Mouse (Mus musculus) intestine, embryonic 16.5 days (tissue): ENCODE data around the gene Gm17334. TPM values are rescaled to one million over a fixed set of nuclear protein-coding genes. Genes with fewer than 3 reads are reported as not detected.
A peak's percentile ranks its signal among the peaks of the same experiment; 100 is the strongest.

Experiments
- ATAC-seq: fragments of 200-750 bp; cut with Nextera tagmentation; 2 replicates; pipeline ENCODE4 v1.8.0; 2017; ENCODE audit warnings: moderate TSS enrichment, moderate library complexity
- H3K27ac ChIP-seq: fragments of 300-500 bp; sonication (generic); 2 replicates; pipeline ENCODE4 v1.5.1; 2014; ENCODE audit warnings: mild to moderate bottlenecking, low read length
- H3K27me3 ChIP-seq: fragments of 300-500 bp; sonication (generic); replicated peaks from 2 replicates; pipeline ENCODE4 v1.6.1; 2014; ENCODE audit warnings: low read length, control low read depth, mixed read lengths; ENCODE audit not compliant: control insufficient read depth, insufficient read depth
- H3K36me3 ChIP-seq: fragments of 300-500 bp; sonication (generic); 2 replicates; pipeline ENCODE4 v1.6.1; 2014; ENCODE audit warnings: low read length, control low read depth; ENCODE audit not compliant: control insufficient read depth, insufficient read depth
- H3K4me1 ChIP-seq: fragments of 300-500 bp; sonication (generic); 2 replicates; pipeline ENCODE4 v1.6.1; 2014; ENCODE audit warnings: low read length, control low read depth, mixed read lengths; ENCODE audit not compliant: control insufficient read depth, insufficient read depth
- H3K4me2 ChIP-seq: fragments of 300-500 bp; sonication (generic); 2 replicates; pipeline ENCODE4 v1.6.1; 2014; ENCODE audit warnings: low read depth, low read length, control low read depth
- H3K4me3 ChIP-seq: fragments of 300-500 bp; sonication (generic); 2 replicates; pipeline ENCODE4 v1.5.1; 2014; ENCODE audit warnings: mild to moderate bottlenecking, low read length
- H3K9ac ChIP-seq: fragments of 300-500 bp; sonication (generic); 2 replicates; pipeline ENCODE4 v1.6.1; 2014; ENCODE audit warnings: low read depth, low read length
- H3K9me3 ChIP-seq: fragments of 300-500 bp; sonication (generic); 2 replicates; pipeline ENCODE4 v1.6.1; 2016; ENCODE audit warnings: low read length, control low read depth; ENCODE audit not compliant: control insufficient read depth
- WGBS: fragments of 180-500 bp; shearing (Covaris S2); extraction: QIAGEN DNeasy Blood & Tissue Kit; methylation state at CpG from one replicate; pipeline ENCODE4 v1.1.7; 2014; 5-methylcytosine and 5-hydroxymethylcytosine counted together
- polyA plus RNA-seq: library from polyadenylated mRNA; unstranded; fragments of >200 nt; fragmentation: Nextera tagmentation; extraction: Ambion mirVana; gene quantifications from 2 replicates; pipeline ENCODE4 v1.2.1, GENCODE M21; 2015

Gm17334 gene
- 0.34 and 0.81 TPM in 2 replicates for polyA plus RNA-seq

DNA sequence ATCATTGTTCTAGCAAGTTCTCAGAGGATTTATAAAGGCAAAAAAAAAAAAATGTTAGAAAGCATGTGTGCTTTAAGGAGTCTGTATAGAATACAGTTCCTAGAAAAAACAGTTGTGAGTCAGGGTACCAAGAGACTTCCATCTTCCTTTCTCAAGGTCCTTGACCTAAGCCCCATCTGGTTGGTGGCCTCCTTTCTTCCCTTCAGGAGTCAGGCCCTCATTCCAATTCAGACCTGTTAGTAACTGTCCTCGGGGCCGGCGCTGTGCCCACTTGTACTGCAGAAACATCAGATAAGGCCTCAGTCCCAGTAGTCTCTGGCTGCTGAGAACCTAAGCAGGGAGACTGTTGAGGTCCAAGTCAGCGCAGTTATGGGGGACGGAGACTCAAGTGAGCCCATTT is at the start of gene Gm17334:
Gene Gm17334 (minus strand): TSS at position 101 of the 400 bp plus-strand sequence.
- H3K4me3 ChIP-seq: no peak within 1 kb of the TSS
- no peaks in the 10 kb centered on the region for H3K27me3 ChIP-seq
- H3K4me2 ChIP-seq: peak within 1 kb of the TSS; percentile 32
- WGBS: 87% methylated on average over 5 of the region's 5 CpGs
- H3K27ac ChIP-seq: no peak within 1 kb of the TSS
- peaks cover 28% of the 10 kb centered on the region for H3K36me3 ChIP-seq
- no peak for ATAC-seq
- no peak within 1 kb of the TSS; the same call in 1 of the 2 replicates for H3K9ac ChIP-seq
- H3K9me3 ChIP-seq: no peaks in the 10 kb centered on the region
- peaks cover 19% of the 10 kb centered on the region for H3K4me1 ChIP-seq

GRCm38 (mm10) chr11:53821945-53822338 is 49.0 kb upstream of the Gm17334 start:
- WGBS: 89% methylated on average over 3 of the region's 3 CpGs
- Histone ChIP-seq H3K9ac (no peak overlapping the region), H3K4me3 (no peak overlapping the region), H3K27me3 (no peaks in the 10 kb centered on the region), H3K4me1 (peaks cover 11% of the 10 kb centered on the region; the same call in 1 of the 2 replicates), H3K9me3 (no peaks in the 10 kb centered on the region), H3K27ac (no peak overlapping the region), H3K4me2 (no peak overlapping the region), H3K36me3 (no peaks in the 10 kb centered on the region)
- no peak for ATAC-seq

DNA sequence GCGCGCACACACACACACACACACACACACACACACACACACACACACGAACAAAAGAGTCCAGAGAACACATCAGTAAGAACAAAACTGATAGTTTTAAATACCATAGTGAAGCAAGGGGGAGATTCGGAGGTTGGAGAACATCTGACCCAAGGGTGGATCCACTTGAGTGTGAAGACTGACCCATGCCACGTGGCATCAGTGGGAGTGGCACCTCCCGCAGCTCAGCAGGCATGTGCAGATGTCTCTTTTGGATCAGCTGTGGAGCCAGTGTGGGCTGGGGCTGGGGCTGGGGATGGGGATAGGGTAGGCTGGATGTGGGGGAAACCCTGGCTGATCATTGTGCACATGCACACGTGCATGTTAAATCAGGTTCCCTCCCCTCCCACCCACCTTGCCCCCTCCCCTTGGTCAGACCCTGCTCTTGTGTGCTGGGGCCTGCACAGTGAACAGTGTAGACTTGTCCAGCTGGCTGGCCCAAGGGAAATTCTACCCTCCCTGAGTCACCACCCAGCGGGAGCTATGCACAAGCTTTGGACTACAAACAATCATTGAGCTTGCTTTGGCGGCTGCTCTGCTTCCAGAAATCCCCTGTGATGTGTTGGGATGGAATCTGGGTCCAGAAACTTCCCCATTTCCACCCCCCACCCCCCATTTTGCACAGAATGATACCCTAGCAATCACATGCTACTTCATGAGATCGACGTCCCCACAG is 48.4 kb upstream of the Gm17334 start:
- no peak for ATAC-seq
- Histone ChIP-seq H3K4me3 (no peak overlapping the region), H3K27ac (no peak overlapping the region), H3K4me1 (peaks cover 11% of the 10 kb centered on the region; the same call in 1 of the 2 replicates), H3K9me3 (no peaks in the 10 kb centered on the region), H3K9ac (no peak overlapping the region), H3K27me3 (no peaks in the 10 kb centered on the region), H3K36me3 (no peaks in the 10 kb centered on the region), H3K4me2 (no peak overlapping the region)
- 87% methylated on average over 11 of the region's 11 CpGs for WGBS

GRCm38 (mm10) chr11:53820516-53821170 is 47.7 kb upstream of the Gm17334 start:
- 80% methylated on average over 13 of the region's 13 CpGs for WGBS
- H3K9me3 ChIP-seq: no peaks in the 10 kb centered on the region
- no peaks in the 10 kb centered on the region for H3K27me3 ChIP-seq
- no peak for ATAC-seq
- no peak overlapping the region for H3K4me2 ChIP-seq
- H3K36me3 ChIP-seq: no peaks in the 10 kb centered on the region
- H3K4me3 ChIP-seq: no peak overlapping the region
- H3K9ac ChIP-seq: no peak overlapping the region
- H3K4me1 ChIP-seq: peaks cover 11% of the 10 kb centered on the region; the same call in 1 of the 2 replicates
- H3K27ac ChIP-seq: no peak overlapping the region

DNA sequence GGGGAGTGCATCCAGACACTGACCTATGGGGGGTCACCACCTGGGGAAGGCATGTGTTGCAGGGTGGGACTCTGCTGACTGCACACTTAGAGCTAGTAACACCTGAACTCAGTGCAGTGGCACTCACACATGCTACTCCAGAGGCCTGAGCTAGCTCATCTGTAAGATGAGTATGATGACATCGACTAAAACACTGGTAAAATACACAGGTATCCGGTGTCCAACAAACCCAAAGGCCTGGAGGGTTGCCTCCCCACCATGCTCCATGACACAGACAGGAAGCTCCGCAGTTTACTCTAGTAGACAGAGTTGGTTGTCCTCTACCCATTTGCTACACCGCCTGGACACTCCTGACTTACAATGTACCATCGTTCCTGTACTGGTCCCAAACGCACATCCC is 46.5 kb upstream of the Gm17334 start:
- peaks cover 11% of the 10 kb centered on the region; the same call in 1 of the 2 replicates for H3K4me1 ChIP-seq
- no peaks in the 10 kb centered on the region for H3K27me3 ChIP-seq
- H3K4me3 ChIP-seq: no peak overlapping the region
- no peak overlapping the region for H3K27ac ChIP-seq
- 91% methylated on average over 6 of the region's 6 CpGs for WGBS
- H3K36me3 ChIP-seq: no peaks in the 10 kb centered on the region
- peak; percentile 31; the same call in 1 of the 2 replicates for ATAC-seq
- H3K9me3 ChIP-seq: no peaks in the 10 kb centered on the region
- H3K9ac ChIP-seq: no peak overlapping the region
- H3K4me2 ChIP-seq: no peak overlapping the region

- no peak overlapping the region for H3K9ac ChIP-seq
- ATAC-seq: no peak
- WGBS: 58% methylated on average over 6 of the region's 6 CpGs
- no peak overlapping the region for H3K27ac ChIP-seq
- no peaks in the 10 kb centered on the region for H3K9me3 ChIP-seq
- no peaks in the 10 kb centered on the region for H3K27me3 ChIP-seq
- H3K4me1 ChIP-seq: peaks cover 11% of the 10 kb centered on the region; the same call in 1 of the 2 replicates
- H3K4me3 ChIP-seq: no peak overlapping the region
- no peaks in the 10 kb centered on the region for H3K36me3 ChIP-seq
- H3K4me2 ChIP-seq: no peak overlapping the region
Measured at GRCm38 (mm10) chr11:53818794-53819193, 45.8 kb upstream of the Gm17334 start.

GRCm38 (mm10) chr11:53816841-53817375 is 43.9 kb upstream of the Gm17334 start:
- 92% methylated on average over 5 of the region's 5 CpGs for WGBS
- Histone ChIP-seq H3K4me2 (no peak overlapping the region), H3K36me3 (no peaks in the 10 kb centered on the region), H3K9ac (no peak overlapping the region), H3K27ac (no peak overlapping the region), H3K4me1 (peaks cover 4% of the 10 kb centered on the region; the same call in 1 of the 2 replicates), H3K4me3 (no peak overlapping the region), H3K9me3 (no peaks in the 10 kb centered on the region), H3K27me3 (no peaks in the 10 kb centered on the region)
- no peak for ATAC-seq

GRCm38 (mm10) chr11:53814810-53815209 is 41.8 kb upstream of the Gm17334 start:
- no peaks in the 10 kb centered on the region for H3K27me3 ChIP-seq
- 48% methylated on average over 3 of the region's 3 CpGs for WGBS

DNA sequence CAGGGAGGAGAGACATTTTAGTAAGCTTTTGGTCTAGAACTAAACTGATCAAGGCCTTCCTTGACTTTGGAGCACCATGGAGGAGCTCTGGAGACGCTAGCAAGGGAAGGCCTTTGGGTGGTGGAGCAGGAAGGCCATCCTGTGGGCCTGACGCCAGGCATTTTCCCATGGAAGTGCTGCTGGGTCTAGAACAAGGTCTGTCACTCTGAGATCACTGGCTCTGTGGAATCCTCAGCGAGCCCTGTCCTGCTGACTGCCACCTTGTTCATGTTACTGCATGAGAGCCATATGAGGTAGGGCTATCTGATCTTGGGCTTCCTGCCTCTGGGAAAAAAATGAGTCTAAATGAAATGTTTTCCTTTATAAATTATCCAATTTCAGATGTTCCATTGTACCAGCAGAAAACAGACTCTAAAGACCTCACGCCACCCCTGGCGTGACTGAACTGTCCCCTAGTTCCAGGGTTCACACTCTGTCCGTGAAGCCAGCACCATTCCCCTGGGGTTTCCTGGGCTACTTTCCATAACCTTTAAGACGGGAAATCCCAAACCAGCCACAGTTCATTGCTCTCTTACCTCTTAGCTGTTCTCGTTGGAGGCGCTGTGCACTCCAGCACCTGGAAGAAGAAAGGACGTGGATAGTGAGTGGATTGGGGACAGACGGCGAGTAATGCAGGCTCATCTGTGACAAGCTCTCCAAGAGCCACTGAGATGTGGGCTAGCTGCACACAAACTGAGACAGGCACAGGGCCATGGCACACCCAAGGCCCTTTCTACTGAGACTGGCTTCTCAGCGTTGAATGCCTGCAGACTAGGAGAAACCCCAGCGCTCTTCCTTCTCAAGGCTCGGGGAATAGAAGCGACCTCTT is 40.2 kb upstream of the Gm17334 start:
- H3K9ac ChIP-seq: no peak overlapping the region
- H3K4me1 ChIP-seq: 0 out of 2 replicates have a peak, but pooled peaks cover 10% of the 10 kb centered on the region
- H3K27ac ChIP-seq: no peak overlapping the region
- WGBS: 86% methylated on average over 16 of the region's 16 CpGs
- H3K27me3 ChIP-seq: no peaks in the 10 kb centered on the region
- no peaks in the 10 kb centered on the region for H3K36me3 ChIP-seq
- H3K9me3 ChIP-seq: no peaks in the 10 kb centered on the region
- ATAC-seq: no peak
- H3K4me3 ChIP-seq: no peak overlapping the region
- no peak overlapping the region for H3K4me2 ChIP-seq

More at GRCm38 (mm10) chr11:53814810-53815209, 41.8 kb upstream of the Gm17334 start:
- Histone ChIP-seq H3K4me1 (0 out of 2 replicates have a peak, but pooled peaks cover 5% of the 10 kb centered on the region), H3K9ac (no peak overlapping the region), H3K27ac (no peak overlapping the region), H3K9me3 (no peaks in the 10 kb centered on the region), H3K4me2 (no peak overlapping the region), H3K4me3 (no peak overlapping the region), H3K36me3 (no peaks in the 10 kb centered on the region)
- ATAC-seq: no peak
